Mouse (Mus musculus): ENCODE measurements around the gene Egfl8.

The Egfl8 gene

DNA sequence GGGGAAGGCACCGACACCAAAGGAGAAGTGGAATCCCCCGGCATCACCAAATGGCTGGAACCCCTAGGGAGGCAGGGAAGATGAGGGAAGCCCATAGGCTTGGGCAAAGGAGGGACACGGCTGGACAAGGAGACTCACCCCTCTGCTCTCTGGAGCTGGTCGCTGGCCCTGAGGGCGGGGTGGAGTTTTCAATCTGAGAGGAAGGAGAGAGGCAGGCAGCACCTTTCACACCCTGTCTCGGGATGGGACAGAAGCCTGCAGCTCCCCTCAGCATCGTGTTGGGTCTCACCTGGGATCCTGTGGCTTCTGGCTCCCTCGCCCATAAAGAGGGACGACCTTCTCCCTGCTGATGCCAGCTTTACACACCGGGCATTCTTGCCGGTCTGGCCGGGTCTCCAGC, 14.0 kb downstream of the Egfl8 start:
- intact Hi-C loops (cut with DNase I): no loop called here

DNA sequence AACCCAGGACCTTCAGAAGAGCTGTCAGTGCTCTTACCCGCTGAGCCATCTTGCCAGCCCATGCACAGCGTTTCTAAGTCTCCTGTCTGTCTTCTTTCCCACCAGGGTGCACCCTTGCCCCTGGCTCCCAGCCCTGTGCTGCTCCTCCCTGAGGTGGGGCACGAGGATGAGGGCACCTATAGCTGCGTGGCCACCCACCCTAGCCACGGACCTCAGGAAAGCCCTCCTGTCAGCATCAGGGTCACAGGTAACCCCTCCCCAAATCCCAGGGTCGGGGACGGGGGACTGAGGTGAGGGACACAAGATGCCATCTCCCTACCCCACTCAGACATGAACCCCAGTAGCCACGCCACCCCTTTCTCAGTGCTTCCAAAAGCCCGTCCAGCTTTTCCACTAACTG, 15.9 kb downstream of the Egfl8 start:
- intact Hi-C loops (cut with DNase I): no loop called here

DNA sequence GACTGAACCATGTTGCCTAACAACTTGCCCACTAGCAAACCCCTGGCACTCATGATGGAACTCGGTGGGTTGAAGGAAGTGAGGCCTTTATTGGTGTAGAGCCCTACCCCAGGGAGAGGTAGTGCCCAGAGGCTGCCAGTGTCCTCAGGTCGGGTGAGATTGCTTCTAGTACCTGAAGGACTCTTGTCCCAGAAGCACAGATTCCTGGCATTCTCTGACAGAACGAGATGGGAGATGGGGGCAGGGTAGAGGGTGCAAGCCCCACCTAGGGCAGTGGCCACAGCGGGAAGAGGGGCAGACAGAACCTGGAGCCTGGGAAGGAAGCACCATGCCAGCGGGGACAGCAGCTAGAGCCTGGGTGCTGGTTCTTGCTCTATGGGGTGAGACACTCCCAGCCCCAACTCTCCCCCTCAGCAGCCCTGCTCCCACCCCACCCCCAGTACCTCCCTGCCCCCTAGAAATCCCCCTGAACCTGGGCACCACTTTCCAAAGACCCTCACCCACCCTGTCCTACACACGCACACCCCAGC, 18.1 kb downstream of the Egfl8 start, which contains the start of gene Ager:
Ager (plus strand) TSS at position 297 of the 530 bp plus-strand sequence.
- intact Hi-C loops (cut with DNase I): no loop called here

DNA sequence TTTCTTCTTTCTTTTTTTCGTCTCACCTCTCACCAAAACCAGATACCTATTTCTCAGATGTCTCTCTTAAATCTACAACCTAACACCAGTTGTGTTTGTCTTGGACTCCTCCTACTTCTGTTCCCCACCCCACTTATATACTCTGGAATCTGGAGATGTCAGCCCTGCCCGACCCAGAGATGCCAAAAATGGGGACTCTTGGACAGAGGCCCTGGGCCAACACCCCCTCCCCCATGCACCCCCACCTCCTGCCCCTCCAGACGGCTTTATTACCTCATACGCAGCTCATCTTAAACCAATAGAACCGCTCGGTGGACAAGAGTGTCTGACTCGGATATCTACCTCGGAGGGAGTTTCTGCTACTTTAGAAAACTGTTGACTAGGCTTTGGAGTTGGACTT, 19.7 kb downstream of the Egfl8 start:
- intact Hi-C loops (cut with DNase I): no loop called here

DNA sequence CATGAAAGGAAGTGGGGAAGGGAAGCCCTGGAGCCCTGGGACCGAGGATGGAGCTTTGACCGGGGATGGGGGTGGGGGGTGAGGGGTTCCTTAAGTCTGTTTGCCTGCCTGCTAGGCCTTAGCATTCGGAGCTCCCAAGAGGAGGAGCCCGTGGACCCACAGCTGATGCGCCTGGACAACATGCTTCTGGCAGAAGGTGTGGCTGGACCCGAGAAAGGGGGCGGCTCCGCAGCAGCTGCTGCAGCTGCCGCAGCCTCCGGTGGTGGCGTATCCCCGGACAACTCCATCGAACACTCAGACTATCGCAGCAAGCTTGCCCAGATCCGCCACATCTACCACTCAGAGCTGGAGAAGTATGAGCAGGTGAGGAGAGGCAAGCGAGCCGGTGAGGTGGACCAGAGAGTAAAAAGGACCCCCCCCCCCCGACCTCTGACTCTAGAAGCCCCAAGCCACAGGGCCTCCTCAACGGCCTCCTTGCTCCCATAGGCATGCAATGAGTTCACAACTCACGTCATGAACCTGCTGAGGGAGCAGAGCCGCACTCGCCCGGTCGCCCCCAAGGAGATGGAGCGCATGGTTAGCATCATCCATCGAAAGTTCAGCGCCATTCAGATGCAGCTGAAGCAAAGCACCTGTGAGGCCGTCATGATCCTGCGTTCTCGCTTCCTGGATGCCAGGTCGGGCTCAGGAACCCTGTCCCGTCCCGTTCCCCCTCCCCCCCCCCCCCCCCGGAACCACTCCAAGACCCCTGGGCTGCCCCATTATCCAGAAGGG, 21.8 kb downstream of the Egfl8 start:
- intact Hi-C loops (cut with DNase I): no loop called here

DNA sequence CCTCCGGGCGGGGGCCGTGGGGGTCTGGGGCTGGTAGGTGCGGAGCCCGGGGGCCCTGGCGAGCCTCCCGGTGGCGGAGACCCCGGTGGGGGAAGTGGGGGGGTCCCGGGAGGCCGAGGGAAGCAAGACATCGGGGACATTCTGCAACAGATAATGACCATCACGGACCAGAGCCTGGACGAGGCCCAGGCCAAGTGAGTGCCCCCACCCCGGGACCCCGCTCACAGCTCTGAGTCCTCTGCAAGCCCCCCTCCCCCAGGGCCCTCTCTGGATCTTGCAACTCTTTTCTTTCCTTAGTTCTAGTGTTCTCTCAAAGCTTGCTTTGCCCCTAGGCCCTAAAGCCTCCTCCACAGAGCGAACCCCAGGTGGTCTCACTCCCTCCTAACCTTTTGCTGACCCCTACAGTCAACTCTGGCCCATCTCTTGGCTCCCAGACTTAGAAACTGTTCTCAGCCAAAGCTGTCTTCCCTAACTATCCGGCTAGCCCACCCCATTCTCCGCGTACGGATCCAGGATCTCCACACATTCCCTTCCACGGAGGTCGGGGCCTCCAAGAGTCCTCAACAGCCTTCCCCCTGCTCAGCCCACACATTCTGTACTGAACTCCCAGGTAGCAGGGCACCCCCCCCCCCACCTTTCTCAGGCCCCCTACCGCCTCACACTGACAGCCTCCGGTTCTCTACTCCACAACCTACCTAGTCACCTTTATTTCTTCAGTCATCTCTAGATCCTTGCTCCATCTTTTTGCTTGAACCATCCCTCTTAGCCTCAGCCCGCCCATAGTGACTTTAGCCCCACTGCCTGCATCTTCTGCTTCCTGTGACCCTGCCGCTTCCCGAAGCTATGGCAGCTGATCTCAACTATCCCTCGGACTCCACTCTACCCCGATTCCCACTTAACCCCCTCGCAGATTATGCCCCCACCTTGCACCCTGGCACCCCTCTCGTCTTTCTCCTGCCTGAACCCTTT, 22.9 kb downstream of the Egfl8 start:
- intact Hi-C loops (cut with DNase I): no loop called here

DNA sequence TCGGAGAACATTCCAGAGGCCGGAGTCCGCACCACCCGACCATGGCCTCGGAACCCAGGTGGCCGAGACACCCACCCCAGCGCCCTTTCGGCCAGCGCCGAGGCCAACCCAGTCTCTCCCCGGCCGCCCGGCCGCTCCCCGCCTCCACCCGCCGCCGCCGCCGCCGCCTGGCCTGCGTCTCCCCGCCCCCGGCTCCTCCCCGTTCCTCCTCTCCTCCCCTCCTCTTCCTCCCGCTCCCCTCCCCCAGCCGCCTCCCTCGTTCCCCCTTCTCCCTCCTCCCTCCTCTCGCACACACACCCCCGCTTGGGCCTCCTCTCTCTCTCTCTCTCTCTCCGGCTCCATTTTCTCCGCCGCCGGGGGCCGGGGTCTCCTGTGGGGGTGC, 23.8 kb downstream of the Egfl8 start:
- intact Hi-C loops (cut with DNase I): no loop called here

DNA sequence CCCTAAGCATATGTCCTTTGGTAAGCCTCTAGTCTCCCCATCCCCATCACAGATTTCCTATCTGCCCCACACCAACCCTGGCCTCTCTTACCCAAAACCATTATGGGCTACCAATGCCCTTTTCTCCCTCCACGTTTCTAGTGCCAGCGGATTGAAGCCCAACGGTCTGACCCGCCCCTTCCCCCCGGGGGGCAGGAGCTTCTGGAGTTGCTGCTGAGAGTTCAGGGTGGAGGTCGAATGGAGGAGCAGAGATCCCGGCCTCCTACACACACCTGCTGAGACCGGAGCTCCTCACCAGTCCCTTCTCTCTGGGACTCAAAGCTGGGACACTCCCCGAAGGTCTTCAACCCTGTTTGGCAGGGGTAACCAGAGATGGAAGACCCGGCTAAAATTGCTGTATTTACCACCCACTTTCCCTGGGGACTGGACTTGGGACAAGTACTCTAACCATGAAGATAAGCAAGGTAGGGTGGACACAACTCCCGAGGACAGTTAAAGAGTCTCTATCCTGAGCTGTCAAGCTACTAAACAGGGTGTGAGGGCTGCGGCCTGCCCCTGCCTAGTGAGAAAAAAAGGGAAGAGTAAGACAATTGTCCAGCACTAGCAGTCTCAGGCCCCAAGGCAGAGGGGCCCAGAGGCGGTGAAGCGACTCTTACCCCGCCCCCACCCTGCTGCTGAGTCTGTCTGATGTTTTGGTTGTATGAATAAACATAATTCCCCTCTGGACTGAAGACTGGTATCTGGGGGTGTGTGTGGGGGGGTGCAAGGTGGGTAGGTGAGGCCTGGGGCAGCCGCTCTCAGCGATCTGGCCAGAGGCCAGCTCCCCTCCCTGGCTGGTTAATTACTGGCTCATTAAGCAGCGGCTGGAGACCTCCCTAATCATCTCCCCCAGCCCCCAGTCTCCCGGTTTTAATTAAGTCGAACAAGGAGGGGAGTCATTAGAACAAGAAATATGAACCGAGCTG, 24.5 kb downstream of the Egfl8 start, which contains the start of gene Pbx2:
Pbx2 (plus strand) TSS at position 238 of the 965 bp plus-strand sequence.
- intact Hi-C loops (cut with DNase I): no loop called here

DNA sequence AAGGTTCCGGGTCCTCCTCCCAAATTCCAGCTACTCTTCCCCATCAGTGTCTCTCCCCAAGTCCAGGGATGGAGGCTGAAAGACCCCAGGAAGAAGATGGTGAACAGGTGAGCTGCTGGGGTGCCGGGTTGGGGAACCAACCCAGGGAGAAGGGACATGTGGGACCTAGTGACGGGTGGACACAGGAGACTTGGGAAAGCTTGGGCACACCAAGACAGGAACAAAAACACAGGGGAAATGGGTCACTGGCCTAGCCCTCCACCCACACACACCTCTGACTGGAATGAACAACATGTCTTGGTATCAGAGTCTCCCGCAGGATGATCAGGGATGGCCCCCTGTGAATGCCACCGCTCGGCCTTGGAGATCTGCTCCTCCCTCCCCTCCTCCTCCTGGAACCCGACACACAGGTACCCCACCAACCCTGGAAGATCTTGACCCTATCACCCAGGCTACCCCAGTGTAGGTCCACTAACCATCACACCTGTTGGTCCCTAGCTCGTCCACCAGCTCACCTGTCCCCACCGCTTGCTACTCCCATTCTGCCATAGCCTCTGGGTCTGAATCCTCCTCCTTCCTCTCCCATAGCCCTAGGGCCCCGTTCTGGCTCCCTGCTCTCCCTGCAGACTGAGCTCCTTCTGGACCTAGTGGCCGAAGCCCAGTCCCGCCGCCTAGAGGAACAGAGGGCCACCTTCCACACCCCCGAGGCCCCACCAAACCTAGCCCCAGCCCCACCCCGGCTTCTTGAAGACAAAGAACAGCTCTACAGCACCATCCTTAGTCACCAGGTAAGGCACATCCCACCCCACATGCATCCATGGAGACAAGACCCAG, 25.4 kb downstream of the Egfl8 start:
- intact Hi-C loops (cut with DNase I): no loop called here

DNA sequence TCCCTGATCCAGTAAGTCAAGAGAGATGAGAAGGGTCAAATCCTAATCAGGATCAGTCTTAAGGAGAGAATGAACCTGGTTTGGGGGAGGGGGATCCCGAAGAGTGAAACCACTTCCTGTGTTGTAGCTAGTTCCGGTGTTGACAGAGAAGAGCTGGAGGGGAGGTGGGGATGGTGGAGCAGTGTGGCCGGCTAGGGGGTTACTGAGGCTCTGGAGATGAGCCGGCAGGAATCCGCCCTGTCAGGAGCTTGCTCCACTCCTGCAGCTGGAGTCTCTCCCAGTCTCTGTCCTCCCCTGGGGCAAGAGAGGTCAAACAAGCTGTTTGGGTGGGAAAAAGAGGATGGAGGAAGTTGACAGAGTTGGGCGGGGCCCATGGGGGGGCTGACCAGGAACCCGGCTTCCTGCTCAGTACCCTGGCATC, 26.1 kb downstream of the Egfl8 start, which contains the start of gene Gpsm3:
Gpsm3 (plus strand) TSS at position 126 of the 421 bp plus-strand sequence.
- intact Hi-C loops (cut with DNase I): no loop called here

DNA sequence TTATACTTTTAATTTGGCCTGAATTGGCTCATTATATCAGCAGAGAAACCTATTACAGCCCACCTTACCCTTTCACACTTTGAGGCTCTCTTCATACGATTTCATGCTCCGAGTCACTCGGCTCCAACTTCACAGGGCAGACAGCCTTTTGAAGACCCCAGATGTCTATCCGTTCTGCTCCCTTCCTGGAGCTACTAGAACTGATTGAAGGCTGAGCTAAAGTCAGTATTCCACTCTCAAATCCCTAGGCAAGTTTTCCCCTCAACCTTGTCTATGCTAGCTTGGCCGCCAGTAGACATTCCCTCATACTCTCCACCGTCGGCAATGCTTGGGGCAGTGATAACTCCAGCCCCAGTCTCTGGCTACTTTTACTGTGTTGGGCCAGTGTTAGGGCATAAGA, 26.6 kb downstream of the Egfl8 start:
- intact Hi-C loops (cut with DNase I): no loop called here

DNA sequence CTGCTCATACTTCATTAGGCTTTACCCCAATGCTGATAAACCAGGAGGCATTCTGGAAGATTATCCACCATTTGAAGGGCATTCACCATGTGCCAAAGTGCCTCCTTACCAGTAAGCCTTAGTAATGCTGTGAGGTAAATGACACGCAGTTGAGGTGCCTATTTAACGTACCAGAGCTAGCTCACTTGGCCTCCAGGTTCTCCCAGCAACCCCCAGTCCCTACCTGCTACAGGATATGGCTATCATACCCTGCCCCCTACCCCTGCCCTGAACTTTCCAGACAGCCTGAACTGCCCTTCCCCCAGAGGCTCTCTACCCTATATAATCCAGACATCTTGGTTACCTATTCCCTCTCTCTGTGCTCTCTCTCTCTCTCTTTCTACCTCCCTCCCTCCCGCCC, 27.0 kb downstream of the Egfl8 start:
- intact Hi-C loops (cut with DNase I): no loop called here

DNA sequence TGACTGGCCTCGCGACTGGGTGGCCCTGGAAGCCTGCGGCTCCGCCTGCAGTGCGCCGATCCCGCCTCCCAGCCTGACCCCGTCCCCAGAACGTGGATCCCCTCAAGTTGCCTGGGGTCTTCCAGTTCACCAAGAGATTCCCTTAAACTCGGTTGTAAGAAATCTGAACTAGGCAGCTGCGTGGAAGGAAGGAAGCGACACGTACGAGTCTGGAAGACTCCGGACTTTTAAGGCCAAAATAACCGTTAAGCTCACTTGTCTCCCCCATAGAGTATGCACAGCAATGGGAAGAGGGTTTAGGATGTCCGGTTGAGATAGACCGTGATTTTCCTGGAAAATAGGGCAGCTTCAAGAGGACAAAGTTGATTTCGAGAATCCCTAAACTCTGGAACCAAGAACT, 28.0 kb downstream of the Egfl8 start:
- intact Hi-C loops (cut with DNase I): no loop called here

DNA sequence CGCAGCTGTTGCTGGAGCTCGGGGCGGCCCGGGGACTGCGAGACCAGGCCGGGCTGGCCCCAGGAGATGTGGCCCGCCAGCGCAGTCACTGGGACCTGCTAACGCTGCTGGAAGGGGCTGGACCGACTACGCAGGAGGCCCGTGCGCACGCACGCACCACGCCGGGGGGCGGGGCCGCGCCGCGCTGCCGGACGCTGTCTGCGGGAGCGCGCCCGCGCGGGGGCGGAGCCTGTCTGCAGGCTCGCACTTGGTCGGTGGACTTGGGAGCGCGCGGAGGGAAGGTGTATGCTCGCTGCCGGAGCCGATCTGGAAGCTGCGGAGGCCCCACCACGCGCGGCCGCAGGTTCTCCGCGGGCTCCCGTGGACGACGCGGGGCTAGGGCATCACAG, 28.4 kb downstream of the Egfl8 start:
- intact Hi-C loops (cut with DNase I): no loop called here

DNA sequence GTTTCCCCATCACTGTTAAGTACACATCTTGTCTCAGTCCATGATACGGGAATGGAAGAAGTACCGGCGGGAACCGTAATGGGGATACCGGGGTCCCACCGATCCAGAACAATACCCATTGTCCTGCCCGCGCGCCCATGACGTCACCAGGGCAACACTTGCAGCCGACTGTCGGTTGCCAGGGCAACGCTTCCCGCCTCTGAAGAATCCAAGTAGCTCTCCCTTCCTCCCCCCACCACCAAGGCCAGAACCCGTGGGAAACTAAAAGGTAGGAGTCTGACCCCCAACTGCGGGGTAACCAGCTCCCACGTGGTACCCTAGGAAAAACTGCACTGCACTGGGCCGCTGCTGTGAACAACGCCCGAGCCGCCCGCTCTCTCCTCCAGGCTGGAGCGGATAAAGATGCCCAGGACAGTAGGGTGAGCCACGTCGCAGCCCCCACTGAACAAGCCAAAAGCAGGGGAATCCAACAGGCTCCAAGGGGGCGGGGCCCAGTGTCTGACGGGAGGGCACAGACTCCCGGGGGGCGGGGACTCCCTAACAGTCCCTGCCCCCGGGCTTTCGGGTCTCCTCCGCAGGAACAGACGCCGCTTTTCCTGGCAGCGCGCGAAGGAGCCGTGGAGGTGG, 28.9 kb downstream of the Egfl8 start:
- intact Hi-C loops (cut with DNase I): no loop called here

DNA sequence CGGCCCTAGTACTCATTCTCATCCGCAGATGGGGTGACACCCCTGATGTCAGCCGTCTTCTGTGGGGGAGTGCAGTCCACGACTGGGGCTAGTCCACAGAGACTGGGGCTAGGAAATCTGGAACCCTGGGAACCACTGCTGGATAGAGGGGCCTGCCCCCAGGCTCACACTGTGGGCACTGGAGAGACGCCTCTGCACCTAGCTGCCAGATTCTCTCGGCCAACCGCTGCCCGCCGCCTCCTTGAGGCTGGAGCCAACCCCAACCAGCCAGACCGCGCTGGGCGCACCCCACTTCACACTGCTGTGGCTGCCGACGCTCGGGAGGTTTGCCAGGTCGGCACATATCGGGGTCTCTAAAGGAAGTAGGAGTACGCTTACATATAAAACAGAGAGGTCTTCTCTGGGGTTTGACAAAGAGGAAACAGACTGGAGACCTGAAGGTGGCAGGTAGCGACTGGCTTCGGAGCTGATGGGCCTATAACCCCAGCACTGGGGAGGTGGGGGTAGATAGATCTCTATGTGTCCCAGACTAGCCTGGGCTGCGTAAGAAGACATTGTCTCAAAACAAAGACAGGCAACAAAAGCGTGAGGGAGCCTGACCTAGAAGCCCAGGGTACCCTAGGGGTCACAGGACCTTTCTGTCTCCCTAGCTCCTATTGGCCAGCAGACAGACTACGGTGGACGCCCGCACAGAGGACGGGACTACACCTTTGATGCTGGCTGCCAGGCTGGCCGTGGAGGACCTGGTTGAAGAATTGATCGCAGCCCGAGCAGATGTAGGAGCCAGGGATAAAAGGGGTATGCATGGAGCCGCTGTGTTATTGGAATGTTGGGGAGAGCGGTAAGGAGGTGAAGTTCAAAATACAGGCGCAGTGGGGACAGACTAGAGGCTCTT, 29.6 kb downstream of the Egfl8 start:
- intact Hi-C loops (cut with DNase I): no loop called here

DNA sequence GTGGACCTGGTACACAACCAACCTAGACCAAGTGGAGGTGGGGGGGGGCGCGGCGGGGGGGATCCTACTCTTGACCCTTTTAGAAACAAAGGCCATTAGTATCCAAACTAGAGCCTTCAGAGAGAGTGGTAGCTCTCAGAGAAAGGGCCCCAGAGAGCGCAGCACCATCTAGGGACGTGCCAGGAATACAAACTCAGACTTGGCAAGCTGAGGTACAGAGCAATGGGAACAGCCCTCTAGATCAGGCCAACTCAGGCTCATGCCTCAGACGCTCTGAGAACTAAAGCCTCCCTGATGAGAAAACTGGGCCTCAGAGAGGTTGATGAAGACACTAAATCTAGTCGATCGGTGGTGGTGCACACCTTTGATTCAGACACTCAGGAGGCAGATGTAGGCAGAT, 30.6 kb downstream of the Egfl8 start:
- intact Hi-C loops (cut with DNase I): no loop called here

DNA sequence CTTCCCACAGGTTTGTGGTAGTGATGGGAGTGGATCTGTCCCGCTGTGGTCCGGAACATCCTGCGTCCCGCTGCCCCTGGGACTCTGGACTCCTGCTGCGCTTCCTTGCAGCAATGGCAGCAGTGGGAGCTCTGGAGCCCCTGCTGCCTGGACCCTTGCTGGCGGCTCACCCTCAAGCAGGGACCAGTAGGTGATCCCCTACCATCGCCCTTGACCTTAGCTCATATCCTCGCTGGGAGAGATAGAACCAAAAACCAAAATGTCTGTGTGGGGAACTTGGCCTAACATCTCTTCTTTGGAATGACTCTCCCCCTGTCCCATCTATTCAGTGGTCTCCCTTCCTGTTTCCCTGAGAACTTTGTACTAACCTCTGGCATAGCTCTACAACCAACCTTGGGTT, 32.0 kb downstream of the Egfl8 start:
- intact Hi-C loops (cut with DNase I): no loop called here

All from adrenal gland (tissue).